Mouse (Mus musculus) layer of hippocampus, adult 9-10 months (tissue): ENCODE results near the gene Tnfrsf1a.

ENCODE experiments used
- DNase-seq: peaks from one replicate; pipeline ENCODE4 v3.0.0; 2022; ENCODE audit warnings: low spot score

Tnfrsf1a gene

DNA sequence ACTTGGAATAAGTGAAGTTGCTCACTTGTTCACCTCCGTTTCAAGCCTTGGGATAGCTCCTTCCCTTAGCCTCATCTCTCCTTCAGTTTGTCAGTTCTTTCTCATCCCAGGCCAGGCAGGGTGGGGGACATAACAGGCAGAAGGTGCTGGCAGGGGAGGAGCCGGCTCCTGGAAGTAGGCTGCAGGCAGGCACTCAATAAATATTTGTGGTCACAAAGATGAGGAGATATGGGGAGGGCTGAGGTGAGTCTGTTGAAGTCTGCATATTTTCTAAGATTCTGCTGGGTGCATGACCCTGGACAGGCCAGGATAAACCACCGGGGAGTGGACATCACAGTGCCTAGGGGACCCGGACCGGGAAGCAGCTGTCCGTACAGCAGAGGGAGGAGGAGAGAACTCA lies 25.6 kb upstream of the Tnfrsf1a start:
- DNase-seq = no peak

DNA sequence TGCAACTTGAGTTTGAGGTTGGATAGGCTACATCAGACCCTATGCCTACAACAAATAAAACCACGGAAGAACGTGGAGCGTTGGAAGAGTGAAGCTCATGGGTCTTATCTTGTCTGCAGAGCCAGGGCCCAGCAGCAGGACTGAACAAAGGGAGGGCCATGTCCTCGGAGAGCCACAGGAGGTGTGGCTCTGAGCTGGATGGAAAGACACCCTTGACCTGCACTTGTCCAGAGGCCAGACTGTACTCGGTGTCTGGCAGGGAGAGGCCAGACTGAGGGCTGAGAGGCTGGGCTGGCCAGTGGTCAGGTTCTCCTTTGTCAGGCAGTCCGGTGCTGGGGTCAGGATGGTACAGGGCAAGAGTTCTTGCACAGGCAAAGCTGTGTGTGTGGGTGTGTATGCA lies 23.8 kb upstream of the Tnfrsf1a start:
- no peak for DNase-seq

DNA sequence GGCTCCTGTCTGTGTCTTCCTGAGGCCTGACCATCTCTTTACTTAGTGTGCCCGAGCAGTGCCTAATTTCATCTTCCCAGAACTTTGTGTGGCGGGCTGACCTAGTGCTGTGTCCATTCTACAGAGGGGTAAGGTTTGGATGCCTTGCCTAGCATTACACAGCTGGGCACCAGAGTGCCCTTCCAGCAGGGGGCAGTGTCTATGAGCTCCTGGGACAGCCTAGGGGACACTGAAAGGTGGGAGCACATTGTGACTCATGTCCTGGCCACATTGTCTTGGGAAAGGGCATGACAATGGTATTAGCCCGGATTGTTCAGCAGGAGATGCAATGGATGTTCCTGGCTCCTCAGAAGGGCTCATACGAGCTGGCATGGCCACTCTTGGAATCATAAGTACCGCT lies 20.9 kb upstream of the Tnfrsf1a start:
- DNase-seq = no peak

DNA sequence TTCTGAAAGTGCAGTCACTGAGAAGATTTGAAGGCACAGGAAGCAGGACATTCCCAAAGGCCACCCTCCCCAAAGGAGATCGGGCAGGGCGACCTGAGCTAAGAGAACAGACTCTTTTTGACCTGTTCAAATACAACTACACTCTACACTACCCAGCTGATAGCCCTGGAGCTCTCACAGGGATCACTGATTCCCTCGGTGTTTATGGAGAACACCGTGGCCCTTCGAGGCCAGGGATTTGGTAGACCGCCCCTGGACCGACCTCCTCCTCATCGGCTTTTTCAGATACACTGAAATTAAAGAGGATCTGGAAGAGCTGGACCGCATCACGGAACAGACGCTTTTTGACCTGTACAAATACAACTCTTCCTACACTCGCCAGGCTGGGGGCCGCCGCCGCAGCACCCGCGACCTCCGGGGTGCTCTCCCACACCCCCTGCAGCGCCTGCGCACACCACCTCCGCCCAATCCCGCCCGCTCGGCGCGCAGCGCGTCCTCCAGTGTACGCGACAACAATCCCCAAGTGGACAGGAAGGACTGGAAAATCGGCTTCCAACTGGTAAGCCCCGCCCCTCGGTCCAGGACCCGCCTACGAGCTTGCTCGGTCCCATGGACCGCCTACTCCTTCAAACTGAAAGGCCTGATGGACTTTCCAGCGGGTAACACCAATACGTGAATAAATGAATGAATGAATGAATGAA lies 18.4 kb upstream of the Tnfrsf1a start:
- no peak for DNase-seq

DNA sequence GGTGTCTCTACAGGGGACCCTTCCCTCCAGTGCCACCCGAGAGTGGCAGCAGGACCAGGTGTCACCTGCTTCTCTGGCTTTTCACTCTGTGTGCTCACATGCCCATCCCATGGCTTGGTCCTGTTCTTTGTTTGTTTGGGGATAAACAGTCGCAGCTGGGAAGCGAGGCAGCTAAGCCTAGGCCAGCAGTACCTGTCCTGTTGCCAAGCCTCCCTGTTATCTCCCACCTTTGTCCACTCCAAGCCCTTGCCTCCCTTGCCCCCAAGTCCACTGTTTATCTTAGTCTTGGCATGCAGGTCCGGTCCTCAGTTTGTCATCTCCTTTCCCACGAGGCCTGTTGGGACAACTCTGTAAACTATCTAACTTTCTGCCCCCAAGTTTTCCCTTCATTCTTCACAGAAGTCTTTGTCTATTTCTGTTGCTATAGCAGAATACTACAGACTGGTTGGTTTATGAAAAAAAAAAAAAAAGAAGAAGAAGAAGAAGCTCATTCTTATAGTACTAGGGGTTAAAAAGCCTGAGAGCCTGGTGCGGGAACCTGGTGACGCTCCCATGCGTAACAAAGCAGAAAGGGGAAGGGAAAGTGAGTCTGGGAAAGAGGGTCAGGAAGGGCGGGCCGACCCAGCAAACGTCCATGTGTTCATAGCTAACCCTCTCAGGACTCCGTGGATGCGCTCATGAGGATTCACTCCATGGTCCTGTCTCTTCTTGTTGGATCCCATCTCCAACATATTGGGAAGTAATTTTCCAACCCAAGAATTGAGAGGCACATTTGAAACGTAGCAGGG lies 15.9 kb upstream of the Tnfrsf1a start:
- DNase-seq = no peak

DNA sequence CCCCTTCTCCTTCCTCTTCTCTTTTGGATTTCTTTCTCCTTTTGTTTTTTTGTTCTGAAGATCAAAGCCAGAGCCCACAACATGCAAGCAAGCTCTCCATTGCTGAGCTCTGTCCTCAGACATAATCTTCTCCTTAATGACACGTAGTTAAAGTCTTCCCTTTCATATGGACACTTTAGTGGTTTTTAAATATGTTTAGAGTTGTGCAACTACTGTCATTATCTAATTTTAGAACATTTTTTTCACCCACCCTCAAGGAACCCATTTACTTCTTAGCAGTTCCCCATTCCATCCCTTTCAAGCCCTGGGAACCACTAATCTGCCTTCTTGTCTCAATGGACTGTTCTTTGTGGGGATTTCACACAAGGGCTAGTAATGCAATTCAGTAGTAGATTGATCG lies 14.8 kb upstream of the Tnfrsf1a start:
- DNase-seq = no peak

DNA sequence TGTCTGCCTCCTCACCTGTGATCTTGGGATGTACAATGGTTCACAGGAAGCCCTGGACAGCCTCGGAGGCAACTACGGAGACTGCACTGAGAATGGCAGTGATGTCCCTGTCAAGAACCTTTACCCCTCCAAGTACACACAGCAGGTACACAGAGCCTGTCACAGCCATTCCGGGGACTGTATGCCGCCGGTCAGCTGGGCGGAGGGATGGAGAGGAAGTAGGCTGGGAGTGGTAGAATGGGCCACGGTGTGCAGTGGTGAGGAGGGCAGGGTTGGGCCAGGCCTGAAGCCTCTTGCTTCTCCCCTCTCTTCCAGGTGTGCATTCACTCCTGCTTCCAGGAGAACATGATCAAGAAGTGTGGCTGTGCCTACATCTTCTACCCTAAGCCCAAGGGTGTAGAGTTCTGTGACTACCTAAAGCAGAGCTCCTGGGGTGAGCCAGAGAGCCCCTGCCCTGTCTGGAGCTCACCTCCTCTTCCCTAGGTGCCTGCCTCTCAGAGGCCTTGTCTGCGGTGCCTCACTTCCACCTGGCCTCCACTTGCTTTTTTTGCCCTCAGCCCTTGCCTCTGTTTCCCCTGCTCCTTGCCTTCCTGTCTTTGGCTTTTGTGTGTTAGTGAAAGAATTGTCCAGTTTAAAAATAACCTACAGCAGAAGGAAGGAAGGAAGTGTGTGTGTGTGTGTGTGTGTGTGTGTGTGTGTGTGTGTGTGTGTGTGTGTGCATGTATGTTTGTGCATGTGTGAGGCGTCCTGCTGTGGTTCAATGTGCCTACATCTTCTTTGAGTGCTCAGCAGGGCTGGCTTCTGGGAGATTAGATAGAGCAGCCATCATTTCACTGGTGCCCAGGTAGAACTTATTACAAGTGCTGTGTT lies 10.1 kb upstream of the Tnfrsf1a start:
- no peak for DNase-seq

DNA sequence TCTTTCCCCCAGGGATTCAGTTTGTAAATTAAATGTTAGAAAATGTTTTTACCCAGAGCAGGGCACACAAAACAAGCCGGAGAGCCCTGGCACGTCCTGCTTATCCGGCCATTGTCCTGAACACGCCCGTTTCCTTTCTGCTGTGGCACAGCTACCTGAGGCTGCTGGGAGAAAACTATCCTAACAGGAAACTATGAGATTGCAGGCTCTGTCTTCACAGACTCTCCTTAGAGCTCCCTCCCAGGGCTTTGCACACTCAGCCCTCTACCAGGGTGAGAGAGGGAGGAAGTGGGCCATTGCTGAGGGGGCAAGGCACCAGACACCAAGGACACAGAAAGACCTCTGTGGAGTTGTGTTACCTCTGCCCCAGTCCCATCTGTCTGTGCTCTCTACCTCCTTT lies 8.9 kb upstream of the Tnfrsf1a start:
- DNase-seq = no peak

DNA sequence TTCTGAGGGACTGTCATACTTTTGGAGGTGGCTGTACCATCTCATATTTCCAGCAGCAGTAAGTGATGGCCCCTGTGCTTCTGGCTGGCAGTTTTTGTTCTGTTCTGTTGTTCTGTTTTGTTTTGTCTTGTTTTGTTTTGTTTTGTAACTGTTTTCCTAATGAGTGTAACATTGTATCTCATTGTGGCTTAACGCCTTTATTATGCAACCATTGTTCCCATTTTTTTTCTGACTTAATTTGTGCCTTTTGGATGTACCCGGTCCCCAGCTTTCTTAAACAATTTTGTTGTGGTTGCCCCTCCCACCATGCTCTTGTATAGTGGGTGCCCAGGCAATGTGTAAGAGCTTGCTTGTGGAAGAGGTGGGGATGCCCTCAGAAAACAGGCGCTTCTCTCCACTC lies 7.0 kb upstream of the Tnfrsf1a start:
- DNase-seq = no peak

DNA sequence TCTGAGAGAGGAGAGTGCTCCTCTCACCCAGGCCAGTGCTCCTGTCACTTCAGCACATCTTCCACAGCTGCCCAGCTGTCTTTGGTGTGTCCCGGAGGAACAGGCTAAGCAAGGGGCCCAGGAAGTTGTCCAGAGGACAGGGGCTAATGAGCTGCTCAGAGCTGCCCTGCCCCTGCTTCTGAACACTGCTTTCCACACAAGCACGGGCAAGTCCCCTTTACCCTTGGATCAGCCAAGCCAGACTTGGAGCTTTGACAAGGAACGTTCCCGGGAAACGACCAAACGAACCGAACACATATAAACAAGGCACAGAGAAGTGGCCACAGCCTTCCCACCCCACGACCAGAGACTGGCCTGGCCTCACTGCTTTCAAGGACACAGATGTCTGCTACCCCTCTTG lies 5.1 kb upstream of the Tnfrsf1a start:
- no peak for DNase-seq

DNA sequence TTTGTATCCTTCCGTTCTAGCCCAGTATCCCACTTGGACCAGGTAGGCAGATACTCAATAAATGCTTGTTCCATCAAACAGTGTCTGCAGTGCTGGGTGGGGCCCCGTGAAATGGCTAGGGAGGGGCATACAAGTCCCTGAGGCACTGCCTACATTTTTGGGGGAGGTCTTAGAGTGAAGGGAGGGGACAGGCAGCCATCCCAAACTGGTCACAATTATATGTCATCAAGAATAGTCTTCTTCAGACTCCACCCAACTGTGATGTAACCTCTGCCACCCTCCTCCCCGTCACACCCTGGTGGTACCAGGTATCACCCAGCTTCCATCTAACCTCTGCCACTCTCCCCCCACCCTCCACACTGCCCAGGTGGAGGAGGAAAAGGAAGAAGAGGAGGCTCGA lies 4.3 kb upstream of the Tnfrsf1a start:
- DNase-seq = no peak

DNA sequence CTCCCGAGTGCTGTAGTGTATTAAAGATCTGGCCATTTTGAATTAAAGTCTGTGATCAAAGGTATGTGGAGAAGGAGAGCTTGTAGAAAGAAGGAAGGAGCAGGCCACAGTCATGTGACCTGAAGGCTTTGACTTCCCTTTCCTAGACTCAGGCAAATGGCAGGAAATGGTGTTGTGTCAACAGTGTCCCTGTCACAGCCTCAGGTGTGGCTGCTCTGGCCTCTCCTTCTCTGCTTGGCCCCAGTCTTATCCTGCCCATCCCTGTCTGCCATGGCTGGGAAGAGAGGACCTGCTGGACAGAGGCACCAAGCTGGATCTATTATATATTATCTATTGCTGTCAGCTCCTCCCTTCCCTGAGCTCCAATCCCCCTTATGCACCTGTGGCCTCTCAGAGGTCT lies 3.5 kb upstream of the Tnfrsf1a start:
- DNase-seq = no peak

DNA sequence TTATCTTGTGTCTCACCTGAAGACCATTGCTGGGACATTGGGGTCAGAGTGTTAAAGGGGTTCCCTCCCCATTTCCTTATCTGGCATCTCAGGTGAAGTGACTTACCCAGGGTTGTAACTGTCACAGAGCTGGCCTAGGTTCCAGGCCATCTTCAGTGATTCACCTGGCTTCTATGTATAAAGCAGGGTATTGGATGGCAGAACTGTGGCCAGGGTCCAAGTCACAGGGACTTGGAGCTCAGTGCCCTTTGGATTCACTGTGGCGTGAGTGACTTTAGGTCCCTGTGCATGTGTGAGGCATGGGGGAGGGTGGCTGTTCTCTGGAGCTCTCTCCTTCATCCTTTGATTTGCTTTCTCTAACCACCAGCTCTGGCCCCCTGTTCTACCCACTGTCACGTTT lies 3.1 kb upstream of the Tnfrsf1a start:
- DNase-seq = no peak

DNA sequence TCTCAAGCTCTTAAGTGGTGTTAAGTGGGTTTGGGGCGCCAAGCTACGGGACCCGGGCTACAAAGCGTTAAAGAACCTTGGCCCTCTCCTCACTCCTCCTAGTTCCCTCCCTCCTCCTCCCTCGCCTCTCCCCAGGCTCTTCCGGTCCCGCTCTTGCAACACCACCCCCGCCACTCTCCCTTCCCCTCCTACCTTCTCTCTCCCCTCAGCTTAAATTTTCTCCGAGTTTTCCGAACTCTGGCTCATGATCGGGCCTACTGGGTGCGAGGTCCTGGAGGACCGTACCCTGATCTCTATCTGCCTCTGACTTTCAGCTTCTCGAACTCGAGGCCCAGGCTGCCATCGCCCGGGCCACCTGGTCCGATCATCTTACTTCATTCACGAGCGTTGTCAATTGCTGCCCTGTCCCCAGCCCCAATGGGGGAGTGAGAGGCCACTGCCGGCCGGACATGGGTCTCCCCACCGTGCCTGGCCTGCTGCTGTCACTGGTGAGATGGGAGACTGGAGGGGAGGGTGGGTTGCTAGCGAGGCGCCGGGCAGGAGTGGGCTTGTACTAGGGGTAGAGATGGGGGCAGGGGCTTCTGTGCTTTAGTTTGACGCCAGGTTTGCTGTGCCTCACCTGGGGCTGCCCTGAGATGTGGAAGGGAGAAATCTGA lies 541 bp downstream of the Tnfrsf1a start:
- DNase-seq = no peak

DNA sequence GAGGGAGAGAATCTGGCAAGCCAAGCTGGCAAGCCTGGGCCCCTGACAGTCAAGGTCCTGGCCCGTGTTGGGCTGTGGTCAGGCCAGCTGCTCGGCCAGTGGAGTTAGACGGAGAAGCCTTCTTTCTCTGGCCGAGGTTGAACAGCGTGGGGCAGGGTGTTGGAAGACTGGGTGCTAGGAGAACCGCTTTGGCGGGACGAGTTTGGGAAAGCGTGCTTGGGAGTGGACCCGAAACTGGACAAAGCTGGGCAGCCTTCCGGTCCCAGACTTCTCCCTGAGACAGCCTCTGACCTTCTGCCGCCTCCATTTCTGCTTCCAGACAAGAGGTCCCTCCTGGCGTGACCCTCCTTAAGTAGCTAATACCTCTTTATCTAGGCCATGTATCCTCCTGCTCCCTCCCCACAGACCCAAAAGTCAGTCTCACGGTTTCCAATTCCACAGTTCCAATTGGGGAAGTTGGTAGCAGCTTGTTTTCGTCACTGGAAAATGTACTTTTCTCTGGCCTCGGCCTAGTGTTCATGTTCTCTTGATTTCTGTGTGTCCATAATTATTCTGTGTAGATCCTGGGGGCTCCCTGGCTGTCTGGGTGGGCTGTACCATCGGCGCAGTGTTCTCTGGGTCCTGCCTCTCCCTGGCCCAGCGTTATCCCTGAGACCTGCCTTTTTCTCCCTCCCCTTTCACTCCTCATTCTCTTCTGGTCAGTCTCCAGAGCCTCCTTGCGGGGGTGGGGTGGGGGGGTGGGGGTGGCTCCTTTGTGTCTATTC lies 1.3 kb downstream of the Tnfrsf1a start:
- no peak for DNase-seq

DNA sequence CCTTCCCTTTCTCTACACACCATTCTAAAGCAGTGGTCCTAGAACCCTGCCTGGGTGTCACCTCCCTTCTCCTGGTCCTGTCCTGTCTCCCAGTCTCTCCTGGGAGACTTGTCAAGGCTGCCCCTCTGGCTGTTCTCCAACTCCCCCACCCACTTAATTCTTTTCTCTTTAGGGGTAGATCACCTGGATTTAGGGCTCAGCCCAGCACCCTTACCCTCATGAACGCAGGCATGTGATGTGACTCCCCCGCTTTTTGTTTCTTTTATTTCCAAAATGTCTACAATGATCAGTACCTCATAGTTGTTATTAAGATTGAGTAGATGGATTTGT lies 1.8 kb downstream of the Tnfrsf1a start:
- no peak for DNase-seq

DNA sequence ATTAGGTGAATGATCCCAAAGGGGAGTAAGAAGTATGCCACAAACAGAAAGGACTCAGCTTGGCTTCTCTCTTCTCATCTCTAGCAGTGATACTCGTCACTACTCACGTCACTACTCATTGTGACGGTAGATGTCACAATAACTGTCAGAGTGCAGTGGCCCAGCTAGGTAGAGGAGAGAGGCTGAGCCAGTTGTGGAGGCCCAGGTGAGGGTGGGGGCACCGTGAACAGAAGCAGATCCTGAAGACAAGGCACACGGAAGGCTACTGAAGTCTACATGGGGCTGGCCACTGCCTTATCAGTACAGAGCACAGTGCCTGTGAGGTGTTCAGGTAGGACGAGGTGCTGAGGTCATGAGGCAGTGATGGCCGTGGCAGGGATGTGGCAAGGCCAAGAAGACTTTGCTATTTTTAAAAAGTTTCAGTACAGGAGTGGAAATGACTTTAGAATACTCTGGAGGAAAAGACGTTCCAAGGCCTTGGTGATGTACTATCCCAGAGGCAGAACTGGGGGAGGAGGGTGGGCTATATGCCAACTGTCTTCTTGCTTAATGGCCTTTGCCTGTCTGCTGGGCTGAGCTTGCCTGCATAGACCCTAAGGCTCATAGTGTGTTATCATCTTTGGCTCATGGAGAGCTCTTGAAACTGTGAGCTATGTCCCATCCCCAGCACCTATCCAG lies 2.3 kb downstream of the Tnfrsf1a start:
- DNase-seq = no peak

DNA sequence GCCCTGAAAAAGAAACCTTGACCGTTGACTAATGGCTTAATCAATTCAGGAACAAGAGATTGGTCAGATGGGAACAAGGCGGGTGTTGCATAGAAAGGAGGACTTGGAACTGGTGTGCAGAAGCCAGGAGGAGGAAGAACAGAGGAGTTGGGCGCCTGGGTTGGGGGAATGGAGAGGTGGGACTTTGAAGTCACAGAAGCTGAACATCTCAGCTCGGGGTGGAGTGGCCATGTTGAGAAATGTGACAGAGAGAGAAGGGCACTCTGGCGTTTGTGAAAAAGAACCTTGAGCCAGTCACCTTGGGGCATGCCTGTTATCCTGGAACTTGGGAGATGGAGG lies 2.9 kb downstream of the Tnfrsf1a start:
- no peak for DNase-seq

DNA sequence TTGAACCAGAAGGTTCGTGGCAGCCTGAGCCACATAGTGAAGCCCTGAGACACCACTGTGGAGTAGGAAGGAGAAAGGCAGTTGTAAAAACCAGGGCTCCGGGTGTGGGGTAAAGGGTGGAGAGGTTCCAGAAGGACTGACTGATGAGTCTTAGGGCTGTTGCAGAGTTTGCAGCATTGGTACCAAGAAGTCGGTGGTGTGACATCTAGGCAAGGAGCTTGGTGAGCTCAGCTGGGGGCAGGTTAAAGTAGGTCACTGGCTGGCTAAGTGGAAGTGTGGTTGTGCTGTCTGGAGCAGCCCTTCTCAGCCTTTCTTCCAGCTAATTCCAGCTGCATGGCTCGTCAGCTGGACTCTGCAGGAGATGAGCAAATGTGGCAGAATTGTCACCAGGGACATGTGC lies 3.6 kb downstream of the Tnfrsf1a start:
- DNase-seq = no peak

DNA sequence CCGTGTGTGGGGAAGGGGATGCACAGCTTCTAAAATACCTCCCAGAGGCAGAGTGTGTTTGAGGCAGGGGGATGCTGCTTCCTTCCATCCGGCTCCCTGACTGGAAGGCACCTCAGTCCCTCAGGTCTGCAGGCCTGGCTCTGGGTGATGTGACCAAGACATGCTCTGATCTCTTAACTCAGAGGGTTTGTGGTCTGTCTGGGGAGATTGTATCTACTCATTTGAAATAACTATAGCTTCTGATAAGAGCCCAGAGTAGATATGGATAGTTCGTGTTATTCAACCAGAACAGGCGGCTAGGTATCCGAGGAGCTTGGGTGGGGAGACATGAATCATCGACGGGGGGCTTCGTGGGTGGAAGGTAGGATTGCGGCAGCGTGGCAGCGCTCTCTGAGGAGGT lies 4.1 kb downstream of the Tnfrsf1a start:
- no peak for DNase-seq

DNA sequence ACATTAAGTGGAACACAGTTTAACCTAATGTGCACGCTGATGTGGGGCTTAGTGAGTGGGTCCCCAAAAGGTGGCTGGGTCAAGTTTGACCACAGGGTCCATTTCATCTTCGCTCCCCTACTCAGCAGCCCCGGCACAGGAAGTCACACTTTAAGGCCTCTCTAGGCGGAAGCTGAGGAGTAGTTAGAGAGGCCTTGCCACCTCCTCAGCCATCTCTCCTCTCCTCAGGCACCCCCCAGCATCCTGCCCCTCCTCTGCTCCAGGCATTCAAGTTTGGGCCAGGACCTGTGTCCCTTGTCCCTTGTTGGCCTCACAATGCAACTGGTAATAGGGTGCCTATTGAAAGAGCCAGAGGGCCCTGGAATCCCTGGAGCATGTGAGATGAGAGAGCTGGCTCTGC lies 4.5 kb downstream of the Tnfrsf1a start:
- no peak for DNase-seq
